Mouse (Mus musculus): ENCODE data around the gene Nudc.

The Nudc gene

DNA sequence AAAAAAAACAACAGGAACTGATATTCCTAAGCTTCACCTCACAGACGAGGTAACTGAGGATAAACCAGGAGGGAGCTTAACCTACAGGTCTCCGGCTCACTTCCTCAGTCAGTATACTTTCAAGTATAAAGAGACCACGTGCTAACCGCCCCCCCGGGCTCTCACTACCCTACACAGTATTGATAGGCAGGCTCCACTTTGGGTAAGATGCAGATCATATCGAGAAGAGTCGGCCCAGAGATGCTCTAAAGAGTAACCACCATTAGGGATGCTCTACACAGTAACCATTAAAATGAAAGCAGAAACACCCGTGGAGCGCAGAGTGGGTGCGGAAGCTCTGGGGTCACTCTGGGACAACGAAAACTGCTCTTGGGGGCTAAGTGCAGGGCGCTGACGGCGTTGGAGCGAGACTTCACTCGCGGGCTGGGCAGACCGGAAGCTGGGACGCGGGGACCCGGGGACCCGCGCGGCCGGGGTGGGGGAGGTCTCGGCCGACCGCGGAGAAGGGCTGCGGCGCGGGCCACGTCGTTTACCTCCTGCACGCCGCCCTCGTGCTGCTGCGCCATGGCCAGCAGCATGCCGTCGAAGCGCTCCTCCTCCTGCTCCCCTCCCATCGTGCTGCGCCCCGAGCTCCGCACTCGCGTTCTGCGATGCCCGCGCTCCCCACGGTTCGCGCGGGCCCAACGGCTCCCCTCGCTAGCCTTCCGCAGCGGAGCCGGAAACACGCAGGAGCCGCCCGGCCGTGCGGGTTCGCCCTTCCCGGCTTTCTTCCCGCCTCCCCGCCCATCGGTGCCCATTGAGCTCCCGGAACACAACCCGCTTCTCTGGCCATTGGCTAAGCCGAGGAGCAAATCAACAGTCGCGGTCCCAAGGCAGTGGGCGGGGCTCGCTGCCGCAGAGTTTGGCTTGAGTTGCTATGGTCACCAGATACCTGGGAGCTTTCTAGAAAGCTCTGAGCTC, at the start of gene Nudc:
Gene Nudc, minus strand, starts transcription at position 725 of the 960 bp plus-strand sequence.
- peak; percentile 96 for DNase-seq (ENCODE audit: low spot score in 2 of 2)

DNA sequence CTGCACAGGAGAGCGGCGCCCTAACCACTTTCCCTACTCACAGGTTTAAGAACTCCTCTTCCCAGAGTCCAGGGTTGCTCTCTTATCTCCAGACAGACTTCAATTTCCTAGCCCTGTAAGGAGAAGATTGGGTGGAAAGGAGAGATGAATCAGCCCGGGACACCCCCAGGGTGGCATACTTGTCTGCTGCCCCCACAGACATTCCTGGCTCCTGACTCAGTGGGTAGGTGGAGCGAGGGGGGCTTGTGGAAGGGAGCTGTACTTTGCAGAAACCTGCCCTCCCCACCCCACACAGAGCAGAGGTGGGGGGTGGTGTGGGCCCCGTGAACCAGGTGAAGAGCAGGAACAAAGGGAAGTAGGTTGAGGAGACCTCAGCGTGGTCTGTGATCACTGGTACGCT, 49.7 kb upstream of the Nudc start:
- peak in 1 of 2 experiments; percentile 46 for DNase-seq (ENCODE audit: low spot score in 2 of 2)

DNA sequence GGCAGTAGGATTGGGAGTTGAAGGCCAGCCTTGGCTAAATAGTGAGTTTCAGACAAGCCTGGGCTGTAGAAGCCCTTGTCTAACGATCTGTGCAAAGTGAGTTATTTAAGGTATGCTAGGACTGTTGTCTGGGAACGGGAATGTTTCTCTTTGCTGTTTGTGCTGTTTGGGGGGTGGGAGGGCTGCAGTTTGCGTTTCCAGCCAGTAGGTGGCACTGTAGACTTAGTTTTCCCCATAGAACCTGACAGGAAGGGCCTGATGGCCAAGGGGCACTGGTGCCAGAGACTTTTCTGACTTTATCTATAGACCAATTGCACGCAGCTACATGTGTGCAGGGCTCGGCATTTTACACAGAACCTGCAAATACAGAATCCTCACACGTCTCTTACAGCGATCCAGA, 46.8 kb upstream of the Nudc start:
- peak; percentile 59 to 61 for DNase-seq (ENCODE audit: low spot score in 2 of 2)

DNA sequence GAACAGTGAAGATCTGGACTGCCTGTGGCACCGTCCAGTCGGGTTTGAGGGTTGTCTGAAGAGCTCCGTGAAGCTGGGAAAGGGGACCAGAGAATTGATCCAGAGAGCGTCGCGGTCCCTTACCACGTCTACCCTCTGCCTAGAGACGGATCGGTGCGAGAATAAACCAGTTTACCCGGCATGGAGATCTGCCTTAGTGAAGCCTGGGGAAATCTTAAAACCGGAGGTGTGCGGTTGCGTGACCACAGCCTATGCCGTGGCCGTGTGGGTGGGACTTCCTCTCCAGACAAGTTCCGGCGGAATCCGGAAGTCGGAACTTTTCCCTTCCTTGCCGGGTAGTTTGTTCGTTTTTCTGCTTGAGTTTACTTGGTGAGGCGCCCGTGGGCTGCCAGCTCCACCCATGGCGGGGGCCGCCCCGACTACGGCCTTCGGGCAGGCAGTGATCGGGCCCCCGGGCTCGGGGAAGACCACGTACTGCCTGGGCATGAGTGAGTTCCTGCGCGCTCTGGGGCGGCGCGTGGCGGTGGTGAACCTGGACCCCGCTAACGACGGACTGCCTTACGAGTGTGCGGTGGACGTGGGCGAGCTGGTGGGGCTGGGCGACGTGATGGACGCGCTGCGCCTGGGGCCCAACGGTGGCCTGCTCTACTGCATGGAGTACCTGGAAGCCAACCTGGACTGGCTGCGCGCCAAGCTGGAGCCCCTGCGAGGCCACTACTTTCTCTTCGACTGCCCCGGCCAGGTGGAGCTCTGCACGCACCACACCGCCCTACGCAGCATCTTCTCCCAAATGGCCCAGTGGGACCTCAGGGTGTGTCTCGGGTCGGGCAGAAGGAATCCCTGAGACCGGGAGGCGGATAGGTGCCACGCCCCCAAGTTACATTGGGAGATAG, 38.5 kb upstream of the Nudc start, which contains the start of gene Gpn2:
Gene Gpn2, plus strand, starts transcription at position 304 of the 893 bp plus-strand sequence.
- peak; percentile 87 to 89 for DNase-seq (ENCODE audit: low spot score in 2 of 2)

DNA sequence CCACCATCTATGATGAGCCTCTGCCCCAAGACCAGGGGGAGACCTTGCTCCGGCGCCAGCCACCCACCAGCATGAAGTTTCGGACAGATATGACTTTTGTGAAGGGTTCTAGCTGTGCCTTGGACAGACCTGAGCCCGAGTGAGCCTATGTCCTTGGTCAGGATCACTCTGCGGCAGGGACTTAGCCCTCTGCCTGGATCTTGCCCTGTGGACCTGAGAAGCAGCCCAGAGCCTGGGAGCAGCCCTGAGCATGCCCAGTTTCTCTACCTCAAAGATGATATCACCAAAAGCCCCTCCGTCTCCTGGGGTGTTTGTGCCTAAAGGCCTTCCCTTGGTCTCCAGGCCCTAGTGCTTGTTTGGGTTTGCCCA, 37.9 kb upstream of the Nudc start:
- DNase-seq (ENCODE audit: low spot score in 2 of 2) = no peak

DNA sequence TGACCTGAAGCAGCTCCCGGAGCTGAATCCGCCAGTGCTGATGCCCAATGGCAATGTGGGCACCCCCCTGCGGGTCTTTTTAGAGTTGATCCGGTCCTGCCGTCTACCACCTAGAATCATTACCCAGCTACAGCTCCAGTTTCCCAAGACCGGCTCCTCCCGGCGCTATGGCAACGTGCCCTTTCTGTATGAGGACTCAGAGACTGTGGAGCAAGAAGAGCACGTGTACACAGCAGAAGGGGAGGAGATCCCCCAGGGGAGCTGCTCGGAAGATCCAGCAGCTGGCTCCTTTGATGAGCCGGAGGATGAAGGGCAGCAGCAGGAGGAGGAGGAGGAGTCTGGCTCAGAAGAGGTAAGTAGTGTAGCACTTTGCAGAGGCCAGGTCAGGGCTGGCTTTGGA, 32.2 kb upstream of the Nudc start:
- DNase-seq (ENCODE audit: low spot score in 2 of 2) = no peak

DNA sequence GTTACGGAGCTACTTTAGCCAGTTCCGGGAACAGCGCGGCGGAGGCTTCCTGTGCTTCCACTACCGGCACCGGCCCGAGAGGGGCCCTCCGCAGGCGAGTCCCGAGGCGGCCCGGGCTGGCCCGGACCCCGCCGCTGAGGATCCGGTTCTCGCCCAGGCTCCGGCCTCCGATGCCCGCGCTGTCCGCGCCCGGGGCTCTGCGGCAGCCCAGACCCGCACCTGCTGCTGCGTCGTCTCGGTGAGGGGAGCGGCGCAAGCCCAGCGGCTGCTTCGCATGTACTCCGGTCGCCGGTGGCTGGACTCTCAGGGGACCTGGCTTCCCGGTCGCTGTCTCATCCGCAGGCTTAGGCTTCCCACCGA, 29.0 kb upstream of the Nudc start:
- no peak for DNase-seq (ENCODE audit: low spot score in 2 of 2)

DNA sequence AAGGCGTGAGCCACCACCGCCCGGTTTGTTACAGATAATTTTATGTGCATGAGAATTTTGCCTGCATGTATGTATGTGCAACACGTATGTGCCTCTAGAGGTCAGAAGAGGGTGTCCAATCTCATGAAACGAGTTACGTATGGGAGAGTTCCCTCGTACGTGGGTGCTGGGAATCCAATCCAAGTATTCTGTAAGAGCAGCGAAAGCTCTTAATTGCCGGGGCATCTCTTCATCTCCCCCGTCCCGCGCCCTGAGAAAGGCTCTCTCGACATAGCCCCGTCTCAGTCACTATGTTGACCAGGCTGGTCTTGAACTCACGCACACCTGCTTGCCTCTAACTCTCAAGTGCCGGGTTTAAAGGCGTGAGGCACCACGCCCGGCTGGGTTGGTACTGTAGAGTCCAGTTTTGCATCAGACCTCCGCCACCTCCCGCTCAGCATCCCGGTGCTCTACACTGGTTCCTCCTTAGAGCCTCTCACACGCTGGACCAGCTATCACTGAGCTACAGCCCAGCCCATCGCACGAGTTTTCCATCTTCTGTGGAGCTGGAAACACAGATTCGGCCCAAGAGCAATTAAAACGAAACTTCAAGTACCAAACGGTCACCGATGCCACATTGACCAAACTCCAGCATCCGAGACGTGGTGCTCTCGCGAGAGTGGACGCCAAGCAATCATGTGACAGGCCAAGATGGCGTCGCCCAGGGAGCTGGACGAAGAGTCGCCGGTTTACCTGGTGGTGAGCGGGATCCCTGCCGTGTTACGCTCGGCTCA, 28.5 kb upstream of the Nudc start, which contains the start of gene Gpatch3:
Gene Gpatch3, plus strand, starts transcription at position 676 of the 773 bp plus-strand sequence.
- DNase-seq (ENCODE audit: low spot score in 2 of 2) = peak; percentile 86 to 90

DNA sequence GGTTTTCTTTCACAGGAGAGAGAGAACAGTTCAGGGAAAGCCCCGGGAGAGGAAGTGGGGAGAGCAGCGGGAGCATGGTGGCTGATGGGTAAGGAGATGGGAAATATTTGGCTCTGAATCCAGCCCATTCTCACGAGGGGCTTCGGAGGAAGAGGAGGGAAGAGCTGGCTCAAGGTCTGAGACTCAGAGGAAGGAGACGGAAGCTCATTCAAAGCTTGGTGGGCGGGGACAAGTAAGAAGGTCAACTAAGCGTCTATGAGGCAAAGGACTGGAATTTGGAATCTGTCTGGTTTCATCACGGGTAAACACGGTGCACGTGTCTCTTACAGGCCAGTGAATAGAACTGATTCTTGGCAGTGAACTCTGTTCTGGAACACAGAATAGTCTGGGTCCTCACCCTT, 24.3 kb upstream of the Nudc start:
- no peak for DNase-seq (ENCODE audit: low spot score in 2 of 2)

DNA sequence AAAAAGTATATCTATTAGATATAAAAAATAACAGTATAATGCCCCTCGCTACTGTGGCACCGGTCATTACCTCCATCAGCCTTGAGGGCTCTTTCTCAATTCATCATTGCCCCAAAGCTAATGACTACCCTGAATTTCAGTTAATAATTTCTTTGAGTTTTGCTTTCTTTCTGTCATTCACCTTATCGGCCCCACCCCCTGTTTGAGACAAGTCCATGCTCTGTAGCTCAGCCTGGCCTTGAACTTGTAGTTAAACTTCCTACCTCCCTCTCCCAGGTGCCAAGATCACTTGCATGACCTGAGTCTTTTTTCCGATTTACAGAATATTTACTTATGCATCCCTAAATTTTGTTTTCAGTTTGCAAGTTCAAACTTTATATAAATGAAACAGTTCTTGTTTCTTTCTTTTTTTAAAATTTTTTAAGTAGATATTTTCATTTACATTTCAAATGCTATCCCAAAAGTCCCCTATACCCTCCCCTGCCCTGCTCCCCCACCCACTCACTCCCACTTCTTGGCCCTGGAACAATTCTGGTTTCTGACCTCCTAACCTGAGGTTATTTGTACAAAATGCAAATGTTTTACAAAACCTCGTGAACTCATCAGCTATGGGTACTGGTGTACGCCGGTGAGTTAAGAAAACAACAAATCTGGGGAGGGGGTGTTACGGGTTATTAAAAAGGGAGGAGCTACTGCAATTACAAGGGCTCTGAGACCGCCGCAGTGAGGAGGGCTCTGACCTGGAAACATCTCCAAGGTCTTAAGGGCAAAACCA, 23.7 kb upstream of the Nudc start:
- DNase-seq (ENCODE audit: low spot score in 2 of 2) = no peak

DNA sequence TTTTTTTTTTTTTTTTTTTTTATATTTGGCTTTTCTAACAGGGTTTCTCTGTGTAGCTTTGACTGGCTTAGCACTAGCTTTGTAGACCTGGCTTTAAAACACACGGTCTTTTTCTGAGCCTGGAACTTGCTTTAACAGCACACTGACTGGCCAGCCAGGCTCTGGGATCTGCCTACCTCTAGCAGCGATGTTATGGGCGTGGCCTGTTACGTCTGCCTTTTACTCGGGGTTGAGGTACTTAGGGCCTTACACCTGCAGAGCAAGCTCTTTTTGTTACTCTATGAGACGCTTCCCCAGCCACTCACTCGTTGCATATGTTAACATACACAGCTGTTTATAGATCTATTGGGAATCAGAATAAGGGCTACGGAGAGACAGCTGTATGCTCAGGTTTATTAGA, 21.5 kb upstream of the Nudc start:
- DNase-seq (ENCODE audit: low spot score in 2 of 2) = no peak

DNA sequence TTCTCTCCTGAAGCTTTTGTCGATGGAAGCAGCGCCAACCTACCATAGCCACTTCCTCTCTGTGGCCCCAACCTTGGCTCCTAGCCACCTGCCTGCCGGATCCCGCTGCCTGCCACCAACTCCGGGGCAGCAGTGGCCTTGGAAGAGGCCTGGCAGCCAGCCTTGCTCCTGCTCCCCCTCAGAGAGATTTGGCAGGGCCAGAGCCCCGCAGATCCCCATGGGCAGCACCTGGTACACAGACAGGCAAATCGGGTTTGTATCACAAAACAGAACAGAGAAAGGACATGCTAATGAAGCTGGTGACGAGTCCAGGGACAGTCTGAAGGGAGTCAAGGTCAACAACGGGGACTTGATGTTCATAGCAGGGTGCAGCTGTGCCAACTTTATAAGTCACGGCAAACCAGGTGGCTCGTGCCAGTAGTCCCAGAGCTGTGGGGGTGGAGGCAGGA, 17.4 kb upstream of the Nudc start:
- no peak for DNase-seq (ENCODE audit: low spot score in 2 of 2)

DNA sequence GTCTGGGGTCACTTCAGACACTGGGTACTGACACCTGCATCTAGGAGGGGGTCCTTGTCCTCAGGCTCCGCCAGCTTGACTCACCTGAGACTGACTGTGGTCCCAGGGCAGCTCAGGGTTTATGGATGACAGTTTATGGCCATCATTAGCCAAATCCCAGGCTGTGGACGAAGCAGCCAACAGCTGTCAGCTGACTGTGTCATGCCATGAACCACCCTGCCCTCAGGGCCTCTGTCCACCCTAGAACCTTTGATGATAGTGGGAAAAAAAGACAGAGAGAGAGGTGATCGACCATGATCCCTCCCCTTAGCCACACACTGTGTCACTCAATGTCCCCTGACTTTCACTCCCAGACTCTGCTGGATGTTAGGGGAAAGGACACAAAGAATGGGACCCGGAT, 15.8 kb upstream of the Nudc start:
- DNase-seq (ENCODE audit: low spot score in 2 of 2) = no peak

DNA sequence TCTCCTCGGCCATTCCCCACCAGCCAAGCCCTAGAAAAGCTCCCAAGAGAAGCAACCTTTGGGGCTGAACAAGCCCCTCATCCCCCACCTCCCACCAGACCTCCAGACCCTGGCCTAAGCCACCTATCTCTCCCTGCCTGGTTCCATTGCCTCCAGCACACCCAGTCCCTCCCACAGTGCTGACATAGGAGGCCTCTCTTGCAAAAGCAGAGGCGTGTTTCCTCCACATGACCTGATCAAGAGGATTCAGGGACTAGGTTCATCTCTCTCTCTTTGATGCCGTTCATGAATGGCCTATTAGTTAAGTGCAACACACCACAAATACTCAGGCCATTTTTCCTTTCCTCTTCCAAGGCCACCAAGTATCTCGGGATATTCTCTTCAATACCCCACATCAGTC, 14.1 kb upstream of the Nudc start:
- no peak for DNase-seq (ENCODE audit: low spot score in 2 of 2)

DNA sequence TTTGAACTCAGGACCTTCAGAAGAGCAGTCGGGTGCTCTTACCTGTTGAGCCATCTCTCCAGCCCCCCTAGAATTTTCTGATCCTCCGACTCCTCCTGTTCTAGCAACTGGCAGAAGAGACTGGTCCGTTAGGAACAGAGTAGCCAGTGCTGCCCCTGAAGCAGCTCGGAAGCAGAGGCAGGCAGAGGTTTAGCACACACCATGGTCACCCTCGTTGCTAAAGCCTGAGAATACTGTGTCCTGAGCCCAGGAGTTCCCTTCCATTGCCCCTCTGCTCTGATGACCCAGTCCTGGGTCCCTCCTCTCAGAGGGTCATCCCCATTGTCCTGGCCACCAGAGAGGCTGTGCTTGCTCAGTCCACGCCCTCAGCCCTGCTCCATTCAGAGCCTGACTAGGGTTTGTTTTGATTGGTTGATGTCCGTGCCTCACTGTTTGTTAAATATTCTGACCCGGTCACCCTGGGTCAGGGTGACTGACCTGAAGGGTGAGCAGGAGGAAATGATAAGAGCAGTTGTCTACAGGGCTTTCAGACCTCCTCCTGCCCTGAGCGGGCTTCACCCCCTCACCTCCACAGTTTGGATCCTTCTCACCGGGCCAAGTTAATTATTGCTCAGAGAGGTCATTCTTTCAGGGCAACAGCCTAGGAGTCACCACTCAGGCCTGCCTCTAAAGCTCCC, 11.4 kb upstream of the Nudc start:
- no peak for DNase-seq (ENCODE audit: low spot score in 2 of 2)

DNA sequence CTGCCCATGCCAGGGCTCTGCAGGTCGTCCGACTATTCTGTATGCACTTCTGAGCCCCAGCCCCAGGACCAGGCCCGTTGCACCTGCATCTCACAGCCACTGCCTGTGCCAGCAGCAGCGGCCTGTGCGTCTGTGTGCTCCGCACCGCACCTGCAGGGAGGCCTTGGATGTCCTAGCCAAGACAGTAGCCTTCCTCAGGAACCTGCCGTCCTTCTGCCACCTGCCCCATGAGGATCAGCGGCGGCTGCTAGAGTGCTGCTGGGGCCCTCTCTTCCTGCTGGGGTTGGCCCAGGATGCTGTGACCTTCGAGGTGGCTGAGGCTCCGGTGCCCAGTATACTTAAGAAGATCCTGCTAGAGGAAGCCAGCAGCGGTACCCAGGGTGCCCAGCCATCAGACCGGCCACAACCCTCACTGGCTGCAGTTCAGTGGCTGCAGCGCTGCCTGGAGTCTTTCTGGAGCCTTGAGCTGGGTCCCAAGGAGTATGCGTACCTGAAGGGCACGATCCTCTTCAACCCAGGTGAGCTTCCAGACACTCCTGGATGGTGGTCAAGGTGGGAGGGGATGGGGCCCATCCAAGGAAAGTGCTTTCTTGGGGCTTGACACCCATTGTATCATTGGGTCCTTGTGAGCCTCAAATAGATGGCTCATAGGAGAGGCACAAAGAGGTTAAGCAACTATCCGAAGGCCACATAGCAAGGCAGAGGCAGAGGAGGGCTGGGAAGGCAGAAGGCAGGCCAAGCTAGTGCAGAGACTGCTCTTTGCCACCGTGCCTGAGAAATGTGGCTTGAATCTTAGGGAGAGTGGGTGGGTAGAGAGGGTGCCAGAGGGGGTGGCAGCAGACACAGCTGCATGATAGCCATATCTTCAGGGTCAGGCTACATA, 7.9 kb upstream of the Nudc start:
- DNase-seq (ENCODE audit: low spot score in 2 of 2) = no peak

DNA sequence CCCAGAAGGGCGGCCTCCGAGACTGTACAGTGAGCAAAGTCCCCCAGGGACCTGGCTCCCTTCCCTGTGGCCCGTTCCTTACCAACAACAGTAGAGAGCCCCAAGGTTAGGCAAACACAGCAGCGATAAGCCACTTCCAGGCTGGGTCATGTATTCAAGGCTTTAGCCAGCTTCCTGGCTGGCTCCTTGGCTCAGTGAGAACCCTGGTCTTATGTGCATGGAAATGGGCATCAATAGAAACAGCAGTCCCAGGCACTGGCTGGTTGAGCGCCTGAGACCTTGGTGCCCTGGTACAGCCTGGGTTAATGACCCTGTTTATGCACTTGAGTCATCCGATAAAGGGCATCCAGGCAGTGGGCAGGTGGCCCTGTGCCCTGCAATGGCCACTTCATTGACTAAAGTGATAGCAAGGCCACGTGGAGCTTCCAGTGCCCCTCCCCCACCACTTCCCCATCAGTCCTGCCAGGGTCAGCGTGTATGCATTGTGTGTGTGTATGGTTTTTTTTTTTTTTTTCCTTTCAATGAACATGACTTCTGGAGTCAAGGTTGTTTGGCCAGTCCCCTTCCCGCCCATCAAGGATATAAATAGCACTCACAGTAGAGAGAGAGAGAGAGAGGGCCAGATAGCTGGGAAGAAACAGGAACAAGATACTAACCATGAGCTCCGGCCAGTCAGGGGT, 7.1 kb upstream of the Nudc start, which contains the start of gene Nr0b2:
Gene Nr0b2, plus strand, starts transcription at position 609 of the 680 bp plus-strand sequence.
- peak in 1 of 2 experiments; percentile 11 for DNase-seq (ENCODE audit: low spot score in 2 of 2)

DNA sequence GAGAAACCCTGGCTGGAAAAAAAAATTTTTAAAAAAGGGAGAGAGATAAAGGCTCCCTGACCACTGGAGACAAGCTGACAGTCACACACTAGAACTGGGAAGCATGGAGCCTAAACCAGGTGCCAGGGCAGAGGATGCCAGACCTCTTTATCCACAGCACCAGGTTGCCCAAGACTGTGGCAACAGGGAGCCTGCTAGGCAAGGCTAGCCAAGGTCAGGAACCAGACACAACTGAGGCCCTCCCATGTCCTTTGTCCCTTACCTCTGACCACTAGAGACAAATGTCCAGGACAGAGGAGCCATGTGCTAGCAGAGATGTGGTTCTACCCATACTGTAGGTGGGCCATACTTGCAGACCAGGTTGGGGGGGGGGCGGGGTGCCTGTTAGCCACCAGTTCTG, 6.2 kb upstream of the Nudc start:
- DNase-seq (ENCODE audit: low spot score in 2 of 2) = no peak

DNA sequence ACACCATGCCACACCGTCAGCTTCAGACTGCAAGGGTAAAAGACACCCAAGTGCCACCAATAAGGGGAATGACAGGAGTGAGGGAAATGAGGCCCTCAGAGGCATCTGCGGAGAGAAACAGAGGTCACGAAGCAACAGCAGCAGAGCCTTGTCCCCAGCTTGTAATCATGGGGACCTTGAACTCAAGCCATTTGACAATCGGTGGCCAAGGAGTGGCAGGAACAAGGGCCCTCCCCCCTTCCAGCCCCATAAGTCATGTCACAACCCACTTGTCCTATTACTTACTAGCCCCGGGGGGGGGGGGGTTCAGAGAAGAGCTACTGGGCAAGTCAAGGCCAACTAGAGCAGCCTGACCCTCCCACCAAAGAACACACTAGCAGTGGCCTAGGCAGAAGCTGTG, 9.1 kb downstream of the Nudc start:
- DNase-seq (ENCODE audit: low spot score in 2 of 2) = no peak

Data from spleen, postnatal 36 days (tissue).